10 mouse cellular contexts compared by ENCODE assay signal in genomic region chr7:100964242-100964641, GRCm38 (mm10). TPM values are rescaled to one million over a fixed set of nuclear protein-coding genes. Genes with fewer than 3 reads are reported as not detected.
DNase-seq lines count a peak whose midpoint lies in the region; ATAC-seq and TF ChIP-seq lines count a peak whose summit lies in the region.
"Had no signal": no experiment of that assay in that cellular context is flagged by ENCODE, and none has a peak within 500 bp of the region (broad histone marks: within the 10 kb centered on the region; RNA-seq: fewer than 3 reads in every experiment).

No protein-coding gene starts in this region.

- H3K9ac ChIP-seq in midbrain, embryonic 12.5 days (replicated peaks): no peak overlapping the region
- no peak overlapping the region for H3K9ac ChIP-seq in midbrain, embryonic 15.5 days
- H3K9ac ChIP-seq in liver, postnatal 0 days (replicated peaks): no peak overlapping the region
- no peak overlapping the region for H3K9ac ChIP-seq in hindbrain, embryonic 16.5 days (ENCODE audit: low read depth, low read length)
- H3K9ac ChIP-seq: embryonic facial prominence, embryonic 13.5 days; hindbrain, embryonic 12.5 days had no signal

- H3K4me1 ChIP-seq in midbrain, embryonic 12.5 days: peaks cover 9% of the 10 kb centered on the region; the same call in 1 of the 2 replicates
- 0 out of 2 replicates have a peak, but pooled peaks cover 2% of the 10 kb centered on the region for H3K4me1 ChIP-seq in midbrain, embryonic 15.5 days
- 0 out of 2 replicates have a peak, but pooled peaks cover 5% of the 10 kb centered on the region for H3K4me1 ChIP-seq in liver, postnatal 0 days (ENCODE audit: insufficient read depth)
- H3K4me1 ChIP-seq in hindbrain, embryonic 16.5 days (ENCODE audit: control insufficient read depth, insufficient read depth, low read depth, low read length): no peaks in the 10 kb centered on the region
- H3K4me1 ChIP-seq: hindbrain, embryonic 12.5 days had no signal

- H3K9me3 ChIP-seq in midbrain, embryonic 12.5 days: no peaks in the 10 kb centered on the region
- H3K9me3 ChIP-seq in midbrain, embryonic 15.5 days: no peaks in the 10 kb centered on the region
- no peaks in the 10 kb centered on the region for H3K9me3 ChIP-seq in liver, postnatal 0 days (ENCODE audit: low read length)
- no peaks in the 10 kb centered on the region for H3K9me3 ChIP-seq in hindbrain, embryonic 16.5 days (ENCODE audit: control insufficient read depth, low read length)
- H3K9me3 ChIP-seq: embryonic facial prominence, embryonic 13.5 days; hindbrain, embryonic 12.5 days had no signal

- peak overlapping the region; percentile 66 for H3K27ac ChIP-seq in gastrocnemius, adult 2 months
- H3K27ac ChIP-seq in midbrain, embryonic 12.5 days (replicated peaks): no peak overlapping the region
- no peak overlapping the region for H3K27ac ChIP-seq in midbrain, embryonic 15.5 days
- no peak overlapping the region for H3K27ac ChIP-seq in liver, postnatal 0 days (ENCODE audit: low read depth)
- H3K27ac ChIP-seq in hindbrain, embryonic 16.5 days (ENCODE audit: low read depth, low read length): no peak overlapping the region
- H3K27ac ChIP-seq: embryonic facial prominence, embryonic 13.5 days; hindbrain, embryonic 12.5 days had no signal

- H3K36me3 ChIP-seq in midbrain, embryonic 12.5 days: no peaks in the 10 kb centered on the region
- no peaks in the 10 kb centered on the region for H3K36me3 ChIP-seq in midbrain, embryonic 15.5 days (replicated peaks)
- no peaks in the 10 kb centered on the region for H3K36me3 ChIP-seq in liver, postnatal 0 days (replicated peaks; ENCODE audit: insufficient read depth, low read length)
- H3K36me3 ChIP-seq in hindbrain, embryonic 16.5 days (ENCODE audit: control insufficient read depth, insufficient read depth, low read length): no peaks in the 10 kb centered on the region
- H3K36me3 ChIP-seq: embryonic facial prominence, embryonic 13.5 days; hindbrain, embryonic 12.5 days had no signal

- intact Hi-C loops in gastrocnemius, adult 2 months (cut with DNase I): no loop called here

- H3K27me3 ChIP-seq in midbrain, embryonic 12.5 days: no peaks in the 10 kb centered on the region
- H3K27me3 ChIP-seq in midbrain, embryonic 15.5 days (replicated peaks): no peaks in the 10 kb centered on the region
- no peaks in the 10 kb centered on the region for H3K27me3 ChIP-seq in liver, postnatal 0 days (ENCODE audit: insufficient read depth, low read length)
- no peaks in the 10 kb centered on the region for H3K27me3 ChIP-seq in hindbrain, embryonic 16.5 days (replicated peaks; ENCODE audit: control insufficient read depth, insufficient read depth, low read length)
- H3K27me3 ChIP-seq: embryonic facial prominence, embryonic 13.5 days; hindbrain, embryonic 12.5 days had no signal

- H3K4me2 ChIP-seq in midbrain, embryonic 12.5 days (replicated peaks): no peak overlapping the region
- no peak overlapping the region for H3K4me2 ChIP-seq in midbrain, embryonic 15.5 days
- peak overlapping the region; percentile 46 for H3K4me2 ChIP-seq in liver, postnatal 0 days (ENCODE audit: low read depth, low read length)
- no peak overlapping the region for H3K4me2 ChIP-seq in hindbrain, embryonic 16.5 days (ENCODE audit: low read length)
- H3K4me2 ChIP-seq: embryonic facial prominence, embryonic 13.5 days; hindbrain, embryonic 12.5 days had no signal

- peak; percentile 54 for DNase-seq in gastrocnemius, adult 2 months
- DNase-seq in gastrocnemius, postnatal 25 days: no peak
- peak; percentile 42 for DNase-seq in liver, postnatal 0 days
- no peak for DNase-seq in natural killer cell, adult 2 months (ENCODE audit: low spot score in 2 of 2)

- ATAC-seq in midbrain, embryonic 12.5 days (ENCODE audit: low FRiP score, low read depth): 0 out of 2 replicates have a peak, but pooled peaks have one; percentile 27
- ATAC-seq in midbrain, embryonic 15.5 days (replicated peaks): no peak
- ATAC-seq in liver, postnatal 0 days: peak; percentile 40; the same call in 1 of the 2 replicates
- ATAC-seq in hindbrain, embryonic 16.5 days: no peak
- no peak for ATAC-seq in megakaryocyte-erythroid progenitor cell, adult 5-6 weeks (replicated peaks; ENCODE audit: low FRiP score, low TSS enrichment, poor library complexity, severe bottlenecking)

- WGBS in midbrain, embryonic 12.5 days: 81% methylated on average over 6 of the region's 6 CpGs
- WGBS in midbrain, embryonic 15.5 days: 81% methylated on average over 6 of the region's 6 CpGs
- 53% methylated on average over 6 of the region's 6 CpGs for WGBS in liver, postnatal 0 days (ENCODE audit: insufficient replicate concordance)
- 89% methylated on average over 6 of the region's 6 CpGs for WGBS in hindbrain, embryonic 16.5 days

- no peak for TF ChIP-seq CTCF in gastrocnemius, adult 2 months (IDR thresholded peaks at IDR 0.05)
- no peak for TF ChIP-seq CTCF in liver, postnatal 0 days (IDR thresholded peaks at IDR 0.05; ENCODE audit: low read depth)

- TF ChIP-seq EP300 in liver, postnatal 0 days (IDR thresholded peaks at IDR 0.05; ENCODE audit: low read depth): no peak

- H3K4me3 ChIP-seq in gastrocnemius, adult 2 months: peak overlapping the region; percentile 43
- H3K4me3 ChIP-seq in midbrain, embryonic 12.5 days: no peak overlapping the region
- H3K4me3 ChIP-seq in midbrain, embryonic 15.5 days: no peak overlapping the region
- peak overlapping the region; percentile 19; the same call in 1 of the 2 replicates for H3K4me3 ChIP-seq in liver, postnatal 0 days (ENCODE audit: low read depth, low read length)
- no peak overlapping the region for H3K4me3 ChIP-seq in hindbrain, embryonic 16.5 days (ENCODE audit: low read length)
- H3K4me3 ChIP-seq: embryonic facial prominence, embryonic 13.5 days; hindbrain, embryonic 12.5 days had no signal

RNA-seq across cellular contexts. Expression of gene P2ry6, which starts 10.2 kb away (rescaled TPM):
- total RNA-seq in gastrocnemius, adult 2 months (2021): 1 to 10 TPM in 1 of 2 experiments, under 1 TPM in 1; 0.82 to 1.4 TPM
- 1 to 10 TPM; 1.4 to 1.9 TPM for total RNA-seq in gastrocnemius, postnatal 25 days (2021)
- 2.2 and 3.0 TPM in 2 replicates for polyA plus RNA-seq in midbrain, embryonic 12.5 days (2016; fragmentation: Nextera tagmentation; extraction: Ambion mirVana)
- polyA plus RNA-seq in midbrain, embryonic 15.5 days (2015; fragmentation: Nextera tagmentation; extraction: Ambion mirVana): 3.2 and 3.6 TPM in 2 replicates
- 5.3 and 6.0 TPM in 2 replicates for polyA plus RNA-seq in liver, postnatal 0 days (2015; fragmentation: Nextera tagmentation; extraction: Ambion mirVana)
- polyA plus RNA-seq in hindbrain, embryonic 16.5 days (2015; fragmentation: Nextera tagmentation; extraction: Ambion mirVana): 2.7 and 4.8 TPM in 2 replicates
- not detected in 2 replicates for total RNA-seq in megakaryocyte-erythroid progenitor cell, adult 5-6 weeks (2014; fragmentation: Nextera tagmentation)
- total RNA-seq in megakaryocyte-erythroid progenitor cell, adult 5-6 weeks (2017): not detected in 2 replicates

RNA-seq across cellular contexts. Expression of gene Arhgef17, which starts 32.3 kb away (rescaled TPM):
- 10 to 100 TPM; 20.9 to 33.3 TPM for total RNA-seq in gastrocnemius, adult 2 months (2021)
- total RNA-seq in gastrocnemius, postnatal 25 days (2021): 10 to 100 TPM; 16.4 to 20.8 TPM
- polyA plus RNA-seq in midbrain, embryonic 12.5 days (2016; fragmentation: Nextera tagmentation; extraction: Ambion mirVana): 7.1 and 7.9 TPM in 2 replicates
- polyA plus RNA-seq in midbrain, embryonic 15.5 days (2015; fragmentation: Nextera tagmentation; extraction: Ambion mirVana): 13.9 and 14.4 TPM in 2 replicates
- 0.35 and 0.38 TPM in 2 replicates for polyA plus RNA-seq in liver, postnatal 0 days (2015; fragmentation: Nextera tagmentation; extraction: Ambion mirVana)
- 13.6 and 18.2 TPM in 2 replicates for polyA plus RNA-seq in hindbrain, embryonic 16.5 days (2015; fragmentation: Nextera tagmentation; extraction: Ambion mirVana)
- total RNA-seq in megakaryocyte-erythroid progenitor cell, adult 5-6 weeks (2014; fragmentation: Nextera tagmentation): not detected in 2 replicates
- not detected in 2 replicates for total RNA-seq in megakaryocyte-erythroid progenitor cell, adult 5-6 weeks (2017)

RNA-seq across cellular contexts. Expression of gene P2ry2, which starts 48.4 kb away (rescaled TPM):
- total RNA-seq in gastrocnemius, adult 2 months (2021): 10 to 100 TPM; 29.5 to 41.7 TPM
- 10 to 100 TPM; 34.3 to 43.7 TPM for total RNA-seq in gastrocnemius, postnatal 25 days (2021)
- 0.32 TPM in 1 of 2 replicates, not detected in the other for polyA plus RNA-seq in midbrain, embryonic 12.5 days (2016; fragmentation: Nextera tagmentation; extraction: Ambion mirVana)
- polyA plus RNA-seq in midbrain, embryonic 15.5 days (2015; fragmentation: Nextera tagmentation; extraction: Ambion mirVana): 0.13 and 0.17 TPM in 2 replicates
- 3.8 and 4.2 TPM in 2 replicates for polyA plus RNA-seq in liver, postnatal 0 days (2015; fragmentation: Nextera tagmentation; extraction: Ambion mirVana)
- polyA plus RNA-seq in hindbrain, embryonic 16.5 days (2015; fragmentation: Nextera tagmentation; extraction: Ambion mirVana): 0.32 and 0.64 TPM in 2 replicates
- 0.64 and 0.70 TPM in 2 replicates for total RNA-seq in megakaryocyte-erythroid progenitor cell, adult 5-6 weeks (2014; fragmentation: Nextera tagmentation)
- 0.28 and 2.2 TPM in 2 replicates for total RNA-seq in megakaryocyte-erythroid progenitor cell, adult 5-6 weeks (2017)

Comparison
In these comparisons a context has a peak if more than half of its experiments do, and no peak if none do; other contexts are left out.
1. DNase-seq: peak in gastrocnemius, adult 2 months (single experiment) and liver, postnatal 0 days (single experiment); none in gastrocnemius, postnatal 25 days (single experiment) and natural killer cell, adult 2 months (0 of 2).
2. ATAC-seq: peak in midbrain, embryonic 12.5 days (single experiment) and liver, postnatal 0 days (single experiment); none in midbrain, embryonic 15.5 days (single experiment), hindbrain, embryonic 16.5 days (single experiment) and megakaryocyte-erythroid progenitor cell, adult 5-6 weeks (single experiment).
3. H3K4me3 ChIP-seq: peak in gastrocnemius, adult 2 months (single experiment) and liver, postnatal 0 days (single experiment); none in midbrain, embryonic 12.5 days (single experiment), midbrain, embryonic 15.5 days (single experiment) and hindbrain, embryonic 16.5 days (single experiment).